ENCODE assay signal across 12 mouse cellular contexts in genomic region chr2:156688604-156689003, GRCm38 (mm10).
DNase-seq lines count a peak whose midpoint lies in the region; ATAC-seq and TF ChIP-seq lines count a peak whose summit lies in the region.
"Had no signal": no experiment of that assay in that cellular context is flagged by ENCODE, and none has a peak within 500 bp of the region (broad histone marks: within the 10 kb centered on the region; RNA-seq: fewer than 3 reads in every experiment).

No protein-coding gene starts in this region.

- peak overlapping the region; percentile 38 for H3K4me2 ChIP-seq in forebrain, embryonic 16.5 days (ENCODE audit: low read length)
- peak overlapping the region; percentile 12; the same call in 1 of the 2 replicates for H3K4me2 ChIP-seq in midbrain, postnatal 0 days (ENCODE audit: low read depth, low read length, poor library complexity, severe bottlenecking)
- H3K4me2 ChIP-seq: limb, embryonic 12.5 days; stomach, embryonic 15.5 days had no signal

- no peak overlapping the region for H3K4me3 ChIP-seq in cerebellum, adult 2 months (replicated peaks; ENCODE audit: insufficient read depth, low read depth, low read length)
- 0 out of 2 replicates have a peak overlapping the region, but pooled peaks have one; percentile 2 for H3K4me3 ChIP-seq in forebrain, embryonic 16.5 days (replicated peaks; ENCODE audit: low read length)
- H3K4me3 ChIP-seq in midbrain, postnatal 0 days (ENCODE audit: low read depth, low read length) = no peak overlapping the region
- H3K4me3 ChIP-seq: limb, embryonic 12.5 days; stomach, embryonic 15.5 days had no signal

- WGBS in cerebellum, adult 2 months = 4% methylated on average over 14 of the region's 14 CpGs
- WGBS in forebrain, embryonic 16.5 days = 2% methylated on average over 14 of the region's 14 CpGs
- WGBS in midbrain, postnatal 0 days = 5% methylated on average over 14 of the region's 14 CpGs

- no peak for TF ChIP-seq POLR2A in cerebellum, adult 2 months (IDR thresholded peaks at IDR 0.05; ENCODE audit: borderline replicate concordance, insufficient read depth, low read length)

- no peak for TF ChIP-seq CTCF in cerebellum, adult 2 months (IDR thresholded peaks at IDR 0.05; ENCODE audit: borderline replicate concordance, insufficient read depth, low read depth, low read length)
- no peak for TF ChIP-seq CTCF in midbrain, postnatal 0 days (IDR thresholded peaks at IDR 0.05)

- peak; percentile 52 for DNase-seq in embryo, embryonic 11 days
- no peak for DNase-seq in embryo, embryonic 9.5 days (ENCODE audit: extremely low spot score)
- DNase-seq in cerebellum, adult 2 months = peak; percentile 62 to 74
- DNase-seq in midbrain, postnatal 0 days (ENCODE audit: low spot score) = peak; percentile 74
- no peak for DNase-seq in urinary bladder, postnatal 10 days (ENCODE audit: low spot score)
- DNase-seq in heart, postnatal 25 days (ENCODE audit: low spot score) = no peak
- DNase-seq: heart, postnatal 4 days; lung, postnatal 10 days had no signal

- intact Hi-C loops in heart, postnatal 25 days (cut with DNase I) = no loop called here

- no peaks in the 10 kb centered on the region for H3K9me3 ChIP-seq in forebrain, embryonic 16.5 days (ENCODE audit: control insufficient read depth, low read length)
- H3K9me3 ChIP-seq in midbrain, postnatal 0 days (ENCODE audit: low read length) = no peaks in the 10 kb centered on the region
- H3K9me3 ChIP-seq: limb, embryonic 12.5 days; stomach, embryonic 15.5 days had no signal

- no peaks in the 10 kb centered on the region for H3K27me3 ChIP-seq in cerebellum, adult 2 months (ENCODE audit: control insufficient read depth, insufficient read depth, low read length)
- no peaks in the 10 kb centered on the region for H3K27me3 ChIP-seq in forebrain, embryonic 16.5 days (replicated peaks; ENCODE audit: control insufficient read depth, insufficient read depth, low read length)
- H3K27me3 ChIP-seq in midbrain, postnatal 0 days (ENCODE audit: insufficient read depth, low read length) = no peaks in the 10 kb centered on the region
- H3K27me3 ChIP-seq: stomach, embryonic 15.5 days had no signal

- no peak overlapping the region for H3K27ac ChIP-seq in cerebellum, adult 2 months (ENCODE audit: insufficient read depth, low read length)
- no peak overlapping the region for H3K27ac ChIP-seq in forebrain, embryonic 16.5 days (ENCODE audit: low read length)
- no peak overlapping the region for H3K27ac ChIP-seq in midbrain, postnatal 0 days (ENCODE audit: low read depth, low read length)
- H3K27ac ChIP-seq: limb, embryonic 12.5 days; stomach, embryonic 15.5 days had no signal

- H3K36me3 ChIP-seq in forebrain, embryonic 16.5 days (ENCODE audit: control insufficient read depth, insufficient read depth) = no peaks in the 10 kb centered on the region
- H3K36me3 ChIP-seq in midbrain, postnatal 0 days (ENCODE audit: insufficient read depth, low read length) = no peaks in the 10 kb centered on the region
- H3K36me3 ChIP-seq: limb, embryonic 12.5 days; stomach, embryonic 15.5 days had no signal

- no peaks in the 10 kb centered on the region for H3K4me1 ChIP-seq in cerebellum, adult 2 months (ENCODE audit: control insufficient read depth, insufficient read depth, low read length)
- peaks cover 16% of the 10 kb centered on the region for H3K4me1 ChIP-seq in forebrain, embryonic 16.5 days (replicated peaks; ENCODE audit: control insufficient read depth, insufficient read depth, low read length)
- 0 out of 2 replicates have a peak, but pooled peaks cover 4% of the 10 kb centered on the region for H3K4me1 ChIP-seq in midbrain, postnatal 0 days (ENCODE audit: insufficient read depth, low read length)
- H3K4me1 ChIP-seq: stomach, embryonic 15.5 days had no signal

- H3K9ac ChIP-seq in forebrain, embryonic 16.5 days (replicated peaks; ENCODE audit: low read depth, low read length) = 0 out of 2 replicates have a peak overlapping the region, but pooled peaks have one; percentile 29
- H3K9ac ChIP-seq in midbrain, postnatal 0 days (replicated peaks; ENCODE audit: low read length, poor library complexity, severe bottlenecking) = 0 out of 2 replicates have a peak overlapping the region, but pooled peaks have one; percentile 19
- H3K9ac ChIP-seq: limb, embryonic 12.5 days; stomach, embryonic 15.5 days had no signal

- no peak for ATAC-seq in forebrain, embryonic 16.5 days
- ATAC-seq in midbrain, postnatal 0 days (ENCODE audit: low FRiP score) = no peak
- no peak for ATAC-seq in erythroblast, adult 5-6 weeks (replicated peaks; ENCODE audit: low FRiP score, poor library complexity, severe bottlenecking)

Comparison
In these comparisons a context has a peak if more than half of its experiments do, and no peak if none do; other contexts are left out.
1. DNase-seq: peak in embryo, embryonic 11 days (single experiment), cerebellum, adult 2 months (2 of 2) and midbrain, postnatal 0 days (single experiment); none in embryo, embryonic 9.5 days (single experiment), urinary bladder, postnatal 10 days (single experiment) and heart, postnatal 25 days (single experiment).